Mouse (Mus musculus) neural tube, embryonic 13.5 days (tissue): Measurements from ENCODE around the gene Trap1a. TPM values are rescaled to one million over a fixed set of nuclear protein-coding genes. Genes with fewer than 3 reads are reported as not detected.

Experiments
- ATAC-seq: fragments of 200-750 bp; cut with Nextera tagmentation; 2 replicates; pipeline ENCODE4 v1.8.0; 2017; ENCODE audit warnings: low read depth, mild to moderate bottlenecking, moderate TSS enrichment, moderate library complexity
- H3K27ac ChIP-seq: fragments of 300-500 bp; sonication (generic); replicated peaks from 2 replicates; pipeline ENCODE4 v1.5.1; 2015; ENCODE audit warnings: moderate library complexity, mild to moderate bottlenecking, inconsistent platforms
- H3K27me3 ChIP-seq: fragments of 300-500 bp; sonication (generic); 2 replicates; pipeline ENCODE4 v1.6.1; 2015; ENCODE audit warnings: mild to moderate bottlenecking, inconsistent platforms
- H3K36me3 ChIP-seq: fragments of 300-500 bp; sonication (generic); 2 replicates; pipeline ENCODE4 v1.6.1; 2015; ENCODE audit warnings: mild to moderate bottlenecking, inconsistent platforms
- H3K4me1 ChIP-seq: fragments of 300-500 bp; sonication (generic); replicated peaks from 2 replicates; pipeline ENCODE4 v1.6.1; 2015; ENCODE audit warnings: inconsistent platforms
- H3K4me2 ChIP-seq: fragments of 300-500 bp; sonication (generic); 2 replicates; pipeline ENCODE4 v1.6.1; 2015; ENCODE audit warnings: inconsistent platforms, mild to moderate bottlenecking, moderate library complexity
- H3K4me3 ChIP-seq: fragments of 300-500 bp; sonication (generic); 2 replicates; pipeline ENCODE4 v1.5.1; 2015; ENCODE audit warnings: mild to moderate bottlenecking, inconsistent platforms
- H3K9ac ChIP-seq: fragments of 300-500 bp; sonication (generic); 2 replicates; pipeline ENCODE4 v1.6.1; 2015; ENCODE audit warnings: moderate library complexity, mild to moderate bottlenecking, inconsistent platforms
- H3K9me3 ChIP-seq: fragments of 300-500 bp; sonication (generic); 2 replicates; pipeline ENCODE4 v1.6.1; 2016; ENCODE audit warnings: inconsistent platforms
- WGBS: fragments of 180-500 bp; shearing (Covaris S2); methylation state at CpG from one replicate; pipeline ENCODE4 v1.1.7; 2015; 5-methylcytosine and 5-hydroxymethylcytosine counted together
- polyA plus RNA-seq: library from polyadenylated mRNA; unstranded; fragments of >200 nt; fragmentation: Nextera tagmentation; extraction: Ambion mirVana; gene quantifications from 2 replicates; pipeline ENCODE4 v1.2.1, GENCODE M21; 2015

Trap1a gene
- polyA plus RNA-seq, 1 experiment from 2014 or later = not detected

GRCm38 (mm10) chrX:139358361-139358760 is 24.9 kb downstream of the Trap1a start:
- Histone ChIP-seq H3K4me3 (no peak overlapping the region), H3K9ac (no peak overlapping the region), H3K4me2 (no peak overlapping the region), H3K4me1 (no peaks in the 10 kb centered on the region), H3K36me3 (no peaks in the 10 kb centered on the region), H3K27me3 (peaks cover 10% of the 10 kb centered on the region; the same call in 1 of the 2 replicates), H3K9me3 (no peaks in the 10 kb centered on the region), H3K27ac (no peak overlapping the region)
- 74% methylated on average over 18 of the region's 18 CpGs for WGBS
- no peak for ATAC-seq

- Histone ChIP-seq H3K4me3 (no peak overlapping the region), H3K27ac (no peak overlapping the region), H3K9ac (no peak overlapping the region), H3K4me1 (no peaks in the 10 kb centered on the region), H3K36me3 (no peaks in the 10 kb centered on the region), H3K4me2 (no peak overlapping the region), H3K27me3 (0 out of 2 replicates have a peak, but pooled peaks cover 1% of the 10 kb centered on the region), H3K9me3 (no peaks in the 10 kb centered on the region)
- 87% methylated on average over 3 of the region's 3 CpGs for WGBS
- ATAC-seq = no peak
Measured at GRCm38 (mm10) chrX:139366837-139367528, 33.5 kb downstream of the Trap1a start.

- Histone ChIP-seq H3K36me3 (no peaks in the 10 kb centered on the region), H3K27ac (no peak overlapping the region), H3K27me3 (0 out of 2 replicates have a peak, but pooled peaks cover 4% of the 10 kb centered on the region), H3K4me3 (no peak overlapping the region), H3K9ac (no peak overlapping the region), H3K4me2 (no peak overlapping the region), H3K9me3 (no peaks in the 10 kb centered on the region), H3K4me1 (no peaks in the 10 kb centered on the region)
- no peak for ATAC-seq
Measured at GRCm38 (mm10) chrX:139367529-139367908, 34.0 kb downstream of the Trap1a start.

GRCm38 (mm10) chrX:139369122-139369521 is 35.6 kb downstream of the Trap1a start:
- no peak overlapping the region for H3K4me2 ChIP-seq
- 0 out of 2 replicates have a peak, but pooled peaks cover 4% of the 10 kb centered on the region for H3K27me3 ChIP-seq
- H3K27ac ChIP-seq = no peak overlapping the region
- no peaks in the 10 kb centered on the region for H3K4me1 ChIP-seq
- H3K9me3 ChIP-seq = no peaks in the 10 kb centered on the region
- 59% methylated on average over 4 of the region's 4 CpGs for WGBS
- no peaks in the 10 kb centered on the region for H3K36me3 ChIP-seq
- H3K4me3 ChIP-seq = no peak overlapping the region
- ATAC-seq = no peak
- H3K9ac ChIP-seq = no peak overlapping the region

- Histone ChIP-seq H3K36me3 (no peaks in the 10 kb centered on the region), H3K9ac (no peak overlapping the region), H3K27ac (no peak overlapping the region), H3K4me1 (no peaks in the 10 kb centered on the region), H3K4me2 (no peak overlapping the region), H3K4me3 (no peak overlapping the region), H3K9me3 (no peaks in the 10 kb centered on the region), H3K27me3 (0 out of 2 replicates have a peak, but pooled peaks cover 4% of the 10 kb centered on the region)
- no peak for ATAC-seq
Measured at GRCm38 (mm10) chrX:139372665-139373064, 39.2 kb downstream of the Trap1a start.

Other genes starting within 250 kb of the Trap1a start
- not detected in 2 replicates for gene Serpina7, start 248.4 kb upstream of the Trap1a start, polyA plus RNA-seq
- not detected in 2 replicates for gene 4930513O06Rik, start 247.4 kb upstream of the Trap1a start, polyA plus RNA-seq
- not detected in 2 replicates for gene 4933428M09Rik, start 154.5 kb upstream of the Trap1a start, polyA plus RNA-seq
- gene Mum1l1, start 123.6 kb upstream of the Trap1a start, polyA plus RNA-seq = 7.8 and 9.7 TPM in 2 replicates
- gene D330045A20Rik, start 146.7 kb downstream of the Trap1a start, polyA plus RNA-seq = 0.42 and 1.1 TPM in 2 replicates
- 2.5 TPM in 2 replicates for gene Rnf128, start 229.6 kb downstream of the Trap1a start, polyA plus RNA-seq